Mouse (Mus musculus) intestine, embryonic 16.5 days (tissue): ENCODE data around the gene Gm13285. TPM values are rescaled to one million over a fixed set of nuclear protein-coding genes. Genes with fewer than 3 reads are reported as not detected.
"Not testable (repeated sequence)": the region's sequence is repeated elsewhere in the genome, so short reads cannot be mapped to it uniquely, and the experiment has no call there.

Source experiments
- ATAC-seq: fragments of 200-750 bp; cut with Nextera tagmentation; 2 replicates; pipeline ENCODE4 v1.8.0; 2017; ENCODE audit warnings: moderate TSS enrichment, moderate library complexity
- H3K27ac ChIP-seq: fragments of 300-500 bp; sonication (generic); 2 replicates; pipeline ENCODE4 v1.5.1; 2014; ENCODE audit warnings: mild to moderate bottlenecking, low read length
- H3K27me3 ChIP-seq: fragments of 300-500 bp; sonication (generic); replicated peaks from 2 replicates; pipeline ENCODE4 v1.6.1; 2014; ENCODE audit warnings: low read length, control low read depth, mixed read lengths; ENCODE audit not compliant: control insufficient read depth, insufficient read depth
- H3K36me3 ChIP-seq: fragments of 300-500 bp; sonication (generic); 2 replicates; pipeline ENCODE4 v1.6.1; 2014; ENCODE audit warnings: low read length, control low read depth; ENCODE audit not compliant: control insufficient read depth, insufficient read depth
- H3K4me1 ChIP-seq: fragments of 300-500 bp; sonication (generic); 2 replicates; pipeline ENCODE4 v1.6.1; 2014; ENCODE audit warnings: low read length, control low read depth, mixed read lengths; ENCODE audit not compliant: control insufficient read depth, insufficient read depth
- H3K4me2 ChIP-seq: fragments of 300-500 bp; sonication (generic); 2 replicates; pipeline ENCODE4 v1.6.1; 2014; ENCODE audit warnings: low read depth, low read length, control low read depth
- H3K4me3 ChIP-seq: fragments of 300-500 bp; sonication (generic); 2 replicates; pipeline ENCODE4 v1.5.1; 2014; ENCODE audit warnings: mild to moderate bottlenecking, low read length
- H3K9ac ChIP-seq: fragments of 300-500 bp; sonication (generic); 2 replicates; pipeline ENCODE4 v1.6.1; 2014; ENCODE audit warnings: low read depth, low read length
- H3K9me3 ChIP-seq: fragments of 300-500 bp; sonication (generic); 2 replicates; pipeline ENCODE4 v1.6.1; 2016; ENCODE audit warnings: low read length, control low read depth; ENCODE audit not compliant: control insufficient read depth
- WGBS: fragments of 180-500 bp; shearing (Covaris S2); extraction: QIAGEN DNeasy Blood & Tissue Kit; methylation state at CpG from one replicate; pipeline ENCODE4 v1.1.7; 2014; 5-methylcytosine and 5-hydroxymethylcytosine counted together
- polyA plus RNA-seq: library from polyadenylated mRNA; unstranded; fragments of >200 nt; fragmentation: Nextera tagmentation; extraction: Ambion mirVana; gene quantifications from 2 replicates; pipeline ENCODE4 v1.2.1, GENCODE M21; 2015

Gm13285 gene
- polyA plus RNA-seq, 1 experiment from 2014 or later: 0.53 TPM

GRCm38 (mm10) chr4:88788402-88788801, 11.1 kb upstream of the Gm13285 start, which contains the start of gene Gm13277:
Gene Gm13277 (plus strand): TSS chr4:88788632.
- not testable (repeated sequence) for ATAC-seq, H3K4me3 ChIP-seq, H3K27ac ChIP-seq, H3K36me3 ChIP-seq, H3K27me3 ChIP-seq, H3K4me1 ChIP-seq, H3K9me3 ChIP-seq, H3K4me2 ChIP-seq, H3K9ac ChIP-seq
- WGBS: 0% methylated on average over 1 of the region's 28 CpGs

DNA sequence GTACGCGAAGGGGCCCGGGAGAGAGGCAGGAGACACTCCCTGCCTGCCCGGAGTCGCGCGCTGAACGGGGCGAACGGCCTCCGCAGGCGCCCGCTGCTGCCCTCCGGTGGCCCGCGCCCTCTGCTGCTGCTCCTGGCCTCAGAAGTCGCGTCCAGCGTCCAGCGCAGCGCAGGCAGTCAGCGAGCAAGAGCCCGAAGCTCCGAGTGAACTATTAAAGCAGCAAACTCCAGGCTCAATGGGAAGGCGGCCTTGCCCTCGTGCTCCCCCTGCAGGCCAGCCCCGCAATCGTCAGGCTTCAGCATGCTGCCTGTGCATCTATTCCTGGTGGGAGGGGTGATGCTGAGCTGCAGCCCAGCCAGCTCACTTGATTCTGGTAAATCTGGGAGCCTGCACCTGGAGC, 8.2 kb upstream of the Gm13285 start, which contains the start of gene Gm13278:
TSS of gene Gm13278 (plus strand) at position 301 of the 400 bp plus-strand sequence.
- not testable (repeated sequence) for H3K4me1 ChIP-seq, H3K9me3 ChIP-seq, H3K27me3 ChIP-seq, H3K4me3 ChIP-seq, H3K9ac ChIP-seq, H3K27ac ChIP-seq, H3K4me2 ChIP-seq, ATAC-seq, H3K36me3 ChIP-seq
- WGBS: no CpG with 5 or more reads among the region's 28 CpGs

DNA sequence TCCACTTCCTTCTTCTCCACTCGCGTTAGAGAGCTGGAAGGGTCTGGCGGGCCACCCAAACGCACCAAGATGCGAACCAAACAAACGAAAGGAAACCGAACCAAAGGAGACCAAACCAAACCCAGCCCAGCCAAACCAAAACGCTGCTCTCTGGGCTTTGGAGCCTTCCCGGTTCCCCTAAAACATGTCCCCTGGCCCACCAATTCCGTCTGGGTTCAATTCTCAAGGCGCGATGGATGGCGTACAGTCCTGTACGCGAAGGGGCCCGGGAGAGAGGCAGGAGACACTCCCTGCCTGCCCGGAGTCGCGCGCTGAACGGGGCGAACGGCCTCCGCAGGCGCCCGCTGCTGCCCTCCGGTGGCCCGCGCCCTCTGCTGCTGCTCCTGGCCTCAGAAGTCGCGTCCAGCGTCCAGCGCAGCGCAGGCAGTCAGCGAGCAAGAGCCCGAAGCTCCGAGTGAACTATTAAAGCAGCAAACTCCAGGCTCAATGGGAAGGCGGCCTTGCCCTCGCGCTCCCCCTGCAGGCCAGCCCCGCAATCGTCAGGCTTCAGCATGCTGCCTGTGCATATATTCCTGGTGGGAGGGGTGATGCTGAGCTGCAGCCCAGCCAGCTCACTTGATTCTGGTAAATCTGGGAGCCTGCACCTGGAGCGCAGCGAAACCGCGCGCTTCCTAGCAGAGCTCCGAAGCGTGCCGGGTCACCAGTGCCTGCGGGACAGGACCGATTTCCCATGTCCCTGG, 5.4 kb upstream of the Gm13285 start, which contains the start of gene Gm13275:
TSS of gene Gm13275 (plus strand) at position 552 of the 740 bp plus-strand sequence.
- H3K4me1 ChIP-seq, H3K4me2 ChIP-seq, ATAC-seq: not testable (repeated sequence)

DNA sequence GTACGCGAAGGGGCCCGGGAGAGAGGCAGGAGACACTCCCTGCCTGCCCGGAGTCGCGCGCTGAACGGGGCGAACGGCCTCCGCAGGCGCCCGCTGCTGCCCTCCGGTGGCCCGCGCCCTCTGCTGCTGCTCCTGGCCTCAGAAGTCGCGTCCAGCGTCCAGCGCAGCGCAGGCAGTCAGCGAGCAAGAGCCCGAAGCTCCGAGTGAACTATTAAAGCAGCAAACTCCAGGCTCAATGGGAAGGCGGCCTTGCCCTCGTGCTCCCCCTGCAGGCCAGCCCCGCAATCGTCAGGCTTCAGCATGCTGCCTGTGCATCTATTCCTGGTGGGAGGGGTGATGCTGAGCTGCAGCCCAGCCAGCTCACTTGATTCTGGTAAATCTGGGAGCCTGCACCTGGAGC, 2.4 kb upstream of the Gm13285 start, which contains the start of gene Gm13279:
TSS of gene Gm13279 (plus strand) at position 301 of the 400 bp plus-strand sequence.
- H3K27me3 ChIP-seq, H3K36me3 ChIP-seq, H3K9me3 ChIP-seq, H3K4me1 ChIP-seq, H3K4me3 ChIP-seq, H3K9ac ChIP-seq, H3K4me2 ChIP-seq, ATAC-seq, H3K27ac ChIP-seq: not testable (repeated sequence)
- no CpG with 5 or more reads among the region's 28 CpGs for WGBS

More for the DNA sequence above, 5.4 kb upstream of the Gm13285 start, which contains the start of gene Gm13275:
- H3K27me3 ChIP-seq, H3K4me3 ChIP-seq, H3K27ac ChIP-seq, H3K36me3 ChIP-seq, H3K9me3 ChIP-seq, H3K9ac ChIP-seq: not testable (repeated sequence)
- WGBS: 0% methylated on average over 9 of the region's 52 CpGs

DNA sequence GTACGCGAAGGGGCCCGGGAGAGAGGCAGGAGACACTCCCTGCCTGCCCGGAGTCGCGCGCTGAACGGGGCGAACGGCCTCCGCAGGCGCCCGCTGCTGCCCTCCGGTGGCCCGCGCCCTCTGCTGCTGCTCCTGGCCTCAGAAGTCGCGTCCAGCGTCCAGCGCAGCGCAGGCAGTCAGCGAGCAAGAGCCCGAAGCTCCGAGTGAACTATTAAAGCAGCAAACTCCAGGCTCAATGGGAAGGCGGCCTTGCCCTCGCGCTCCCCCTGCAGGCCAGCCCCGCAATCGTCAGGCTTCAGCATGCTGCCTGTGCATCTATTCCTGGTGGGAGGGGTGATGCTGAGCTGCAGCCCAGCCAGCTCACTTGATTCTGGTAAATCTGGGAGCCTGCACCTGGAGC, 3.5 kb downstream of the Gm13285 start, which contains the start of gene Gm13287:
TSS of gene Gm13287 (plus strand) at position 301 of the 400 bp plus-strand sequence.
- H3K27me3 ChIP-seq, H3K4me3 ChIP-seq, ATAC-seq, H3K27ac ChIP-seq, H3K4me2 ChIP-seq, H3K4me1 ChIP-seq, H3K36me3 ChIP-seq, H3K9ac ChIP-seq, H3K9me3 ChIP-seq: not testable (repeated sequence)
- WGBS: no CpG with 5 or more reads among the region's 29 CpGs

- not testable (repeated sequence) for H3K4me2 ChIP-seq, H3K4me1 ChIP-seq, H3K9ac ChIP-seq, H3K36me3 ChIP-seq, ATAC-seq, H3K9me3 ChIP-seq, H3K27me3 ChIP-seq, H3K27ac ChIP-seq
- WGBS: no CpG with 5 or more reads among the region's 8 CpGs
- peak within 1 kb of the TSS; percentile 16; the same call in 1 of the 2 replicates for H3K4me3 ChIP-seq
These were observed 5.8 kb downstream of the Gm13285 start, which contains the start of gene Gm13288 for GRCm38 (mm10) chr4:88805231-88805630. Gene Gm13288 (plus strand): TSS chr4:88805531.

DNA sequence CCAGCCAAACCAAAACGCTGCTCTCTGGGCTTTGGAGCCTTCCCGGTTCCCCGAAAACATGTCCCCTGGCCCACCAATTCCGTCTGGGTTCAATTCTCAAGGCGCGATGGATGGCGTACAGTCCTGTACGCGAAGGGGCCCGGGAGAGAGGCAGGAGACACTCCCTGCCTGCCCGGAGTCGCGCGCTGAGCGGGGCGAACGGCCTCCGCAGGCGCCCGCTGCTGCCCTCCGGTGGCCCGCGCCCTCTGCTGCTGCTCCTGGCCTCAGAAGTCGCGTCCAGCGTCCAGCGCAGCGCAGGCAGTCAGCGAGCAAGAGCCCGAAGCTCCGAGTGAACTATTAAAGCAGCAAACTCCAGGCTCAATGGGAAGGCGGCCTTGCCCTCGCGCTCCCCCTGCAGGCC, 6.3 kb downstream of the Gm13285 start:
- not testable (repeated sequence) for H3K4me1 ChIP-seq, ATAC-seq, H3K4me2 ChIP-seq, H3K27ac ChIP-seq, H3K9ac ChIP-seq, H3K9me3 ChIP-seq, H3K36me3 ChIP-seq, H3K27me3 ChIP-seq
- 2% methylated on average over 11 of the region's 34 CpGs for WGBS
- H3K4me3 ChIP-seq: peak overlapping the region; percentile 16; the same call in 1 of the 2 replicates

- H3K4me3 ChIP-seq: no peak within 1 kb of the TSS
- H3K27me3 ChIP-seq: no peaks in the 10 kb centered on the region
- H3K9ac ChIP-seq: no peak within 1 kb of the TSS
- no peaks in the 10 kb centered on the region for H3K9me3 ChIP-seq
- no peaks in the 10 kb centered on the region for H3K4me1 ChIP-seq
- H3K36me3 ChIP-seq: no peaks in the 10 kb centered on the region
- WGBS: 66% methylated on average over 3 of the region's 3 CpGs
- H3K27ac ChIP-seq: no peak within 1 kb of the TSS
- H3K4me2 ChIP-seq: no peak within 1 kb of the TSS
- ATAC-seq: no peak
These were observed 16.5 kb downstream of the Gm13285 start, which contains the start of gene Ifna7 for GRCm38 (mm10) chr4:88815928-88816327. Gene Ifna7 (plus strand): TSS chr4:88816228.

- WGBS: 82% methylated on average over 1 of the region's 1 CpGs
- Histone ChIP-seq H3K4me3 (no peak within 1 kb of the TSS), H3K9me3 (no peaks in the 10 kb centered on the region), H3K36me3 (no peaks in the 10 kb centered on the region), H3K27me3 (no peaks in the 10 kb centered on the region), H3K9ac (no peak within 1 kb of the TSS), H3K27ac (no peak within 1 kb of the TSS), H3K4me2 (no peak within 1 kb of the TSS), H3K4me1 (no peaks in the 10 kb centered on the region)
- ATAC-seq: no peak
These were observed 20.2 kb downstream of the Gm13285 start, which contains the start of gene Ifna11 for GRCm38 (mm10) chr4:88819659-88820058. Gene Ifna11 (plus strand): TSS chr4:88819959.
